Mouse (Mus musculus) forebrain, embryonic 12.5 days (tissue): Measurements from ENCODE around the gene Llgl2. TPM values are rescaled to one million over a fixed set of nuclear protein-coding genes. Genes with fewer than 3 reads are reported as not detected.

Experiments
- ATAC-seq: fragments of 200-750 bp; cut with Nextera tagmentation; 2 replicates; pipeline ENCODE4 v1.8.0; 2017; ENCODE audit warnings: moderate TSS enrichment; ENCODE audit not compliant: low FRiP score
- H3K27ac ChIP-seq: fragments of 300-500 bp; sonication (generic); 2 replicates; pipeline ENCODE4 v1.5.1; 2016; ENCODE audit warnings: mild to moderate bottlenecking
- H3K27me3 ChIP-seq: fragments of 300-500 bp; sonication (generic); 2 replicates; pipeline ENCODE4 v1.6.1; 2016; ENCODE audit warnings: mild to moderate bottlenecking
- H3K36me3 ChIP-seq: fragments of 300-500 bp; sonication (generic); replicated peaks from 2 replicates; pipeline ENCODE4 v1.6.1; 2016; ENCODE audit warnings: mild to moderate bottlenecking
- H3K4me1 ChIP-seq: fragments of 300-500 bp; sonication (generic); 2 replicates; pipeline ENCODE4 v1.6.1; 2016
- H3K4me2 ChIP-seq: fragments of 300-500 bp; sonication (generic); 2 replicates; pipeline ENCODE4 v1.6.1; 2016; ENCODE audit warnings: mild to moderate bottlenecking, moderate library complexity
- H3K4me3 ChIP-seq: fragments of 300-500 bp; sonication (generic); replicated peaks from 2 replicates; pipeline ENCODE4 v1.5.1; 2016; ENCODE audit warnings: mild to moderate bottlenecking
- H3K9ac ChIP-seq: fragments of 300-500 bp; sonication (generic); 2 replicates; pipeline ENCODE4 v1.6.1; 2016; ENCODE audit warnings: mild to moderate bottlenecking
- H3K9me3 ChIP-seq: fragments of 300-500 bp; sonication (generic); 2 replicates; pipeline ENCODE4 v1.6.1; 2016
- whole genome bisulfite sequencing: fragments of 180-500 bp; shearing (Covaris S2); methylation state at CpG from one replicate; pipeline ENCODE4 v1.1.7; 2016; 5-methylcytosine and 5-hydroxymethylcytosine counted together
- microRNA-seq: library from miRNA; unstranded; fragments of <30 nt; microRNA quantifications from one replicate; pipeline ENCODE4, GENCODE M21; 2017
- polyA plus RNA-seq: library from polyadenylated mRNA; unstranded; fragments of >200 nt; fragmentation: Nextera tagmentation; extraction: Ambion mirVana; gene quantifications from 2 replicates; pipeline ENCODE4 v1.2.1, GENCODE M21; 2016

The Llgl2 gene
- polyA plus RNA-seq, 1 experiment from 2014 or later: 2.4 TPM

DNA sequence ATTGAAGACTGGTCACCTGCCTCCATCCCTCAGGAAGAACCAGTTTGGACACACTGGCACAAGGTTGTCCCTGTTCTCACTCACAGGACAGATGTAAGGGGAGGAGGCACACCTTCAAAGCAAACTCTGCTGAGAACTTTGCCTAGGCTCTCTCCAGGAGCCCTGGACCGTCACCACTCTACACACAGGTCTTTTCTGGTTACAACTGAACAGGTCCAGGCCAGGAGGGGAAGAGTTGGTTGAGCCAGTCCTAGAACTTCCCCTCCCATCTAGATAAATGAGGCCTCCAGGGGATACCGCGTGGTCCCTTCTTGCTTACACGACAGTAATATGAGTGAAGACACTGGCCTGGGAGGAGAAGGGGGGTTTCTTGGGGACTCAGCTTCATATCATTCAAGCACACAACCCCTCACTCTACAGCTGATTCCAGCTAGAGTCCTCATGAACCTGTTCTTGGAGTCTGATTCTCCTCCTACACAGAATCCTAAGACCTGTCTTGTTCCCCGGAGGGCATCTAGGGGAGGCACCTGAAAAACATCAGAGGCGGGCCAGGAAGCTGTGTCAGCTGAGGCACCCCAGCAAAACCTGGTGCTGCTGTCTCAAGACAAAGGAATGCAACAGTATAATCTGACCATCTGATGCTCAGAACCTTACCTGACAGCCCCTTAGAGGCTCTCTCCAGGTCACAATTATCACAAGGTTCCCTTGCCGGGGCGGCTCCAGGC, 80.5 kb downstream of the Llgl2 start:
- ATAC-seq: no peak
- H3K4me2 ChIP-seq: no peak overlapping the region
- peaks cover 13% of the 10 kb centered on the region for H3K4me1 ChIP-seq
- no peak overlapping the region for H3K27ac ChIP-seq
- 83% methylated on average over 8 of the region's 8 CpGs for WGBS
- H3K27me3 ChIP-seq: no peaks in the 10 kb centered on the region
- H3K9ac ChIP-seq: no peak overlapping the region
- H3K9me3 ChIP-seq: no peaks in the 10 kb centered on the region
- H3K36me3 ChIP-seq: peaks cover 4% of the 10 kb centered on the region; the same call in 1 of the 2 replicates
- H3K4me3 ChIP-seq: no peak overlapping the region

Small RNA genes within 50 kb of the gene (microRNA-seq; reads per million reads assigned to microRNA genes)
- 0.97 reads per million for gene Mir5621

Other genes with a start within 250 kb of the Llgl2 start
- 87.4 and 89.5 TPM in 2 replicates for gene Mrps7, start 220.1 kb upstream of the Llgl2 start, polyA plus RNA-seq
- 32.3 and 35.1 TPM in 2 replicates for gene Gga3, start 220.0 kb upstream of the Llgl2 start, polyA plus RNA-seq
- gene Mif4gd, start 211.1 kb upstream of the Llgl2 start, polyA plus RNA-seq: 15.2 and 16.5 TPM in 2 replicates
- 28.4 and 29.7 TPM in 2 replicates for gene Slc25a19, start 195.8 kb upstream of the Llgl2 start, polyA plus RNA-seq
- 124 and 137 TPM in 2 replicates for gene Grb2, start 115.5 kb upstream of the Llgl2 start, polyA plus RNA-seq
- 39.0 and 45.2 TPM in 2 replicates for gene Tmem94, start 58.6 kb upstream of the Llgl2 start, polyA plus RNA-seq
- gene Caskin2, start 10.4 kb upstream of the Llgl2 start, polyA plus RNA-seq: 15.5 and 19.5 TPM in 2 replicates
- 27.1 and 28.4 TPM in 2 replicates for gene Tsen54, start 9.3 kb upstream of the Llgl2 start, polyA plus RNA-seq
- 0.17 and 0.31 TPM in 2 replicates for gene Myo15b, start 34.4 kb downstream of the Llgl2 start, polyA plus RNA-seq
- gene Smim5, start 75.9 kb downstream of the Llgl2 start, polyA plus RNA-seq: 1.1 and 1.3 TPM in 2 replicates
- gene Smim6, start 88.0 kb downstream of the Llgl2 start, polyA plus RNA-seq: 0.49 and 1.1 TPM in 2 replicates
- 56.8 and 61.9 TPM in 2 replicates for gene Sap30bp, start 109.2 kb downstream of the Llgl2 start, polyA plus RNA-seq
- 32.5 and 33.4 TPM in 2 replicates for gene Recql5, start 109.4 kb downstream of the Llgl2 start, polyA plus RNA-seq
- gene Itgb4, start 150.7 kb downstream of the Llgl2 start, polyA plus RNA-seq: 0.94 and 1.0 TPM in 2 replicates
- gene Galk1, start 188.7 kb downstream of the Llgl2 start, polyA plus RNA-seq: 98.3 and 107 TPM in 2 replicates
- 2,341 and 2,432 TPM in 2 replicates for gene H3f3b, start 203.9 kb downstream of the Llgl2 start, polyA plus RNA-seq
- gene Unk, start 206.3 kb downstream of the Llgl2 start, polyA plus RNA-seq: 47.9 and 50.4 TPM in 2 replicates